10 mouse cellular contexts compared by ENCODE assay signal in genomic region chr9:123716301-123716700, GRCm38 (mm10). TPM values are rescaled to one million over a fixed set of nuclear protein-coding genes. Genes with fewer than 3 reads are reported as not detected.
DNase-seq lines count a peak whose midpoint lies in the region; ATAC-seq lines count a peak whose summit lies in the region.
"Had no signal": no experiment of that assay in that cellular context is flagged by ENCODE, and none has a peak within 500 bp of the region (broad histone marks: within the 10 kb centered on the region; RNA-seq: fewer than 3 reads in every experiment).

No protein-coding gene starts in this region.

- peak overlapping the region; percentile 75 for H3K4me2 ChIP-seq in heart, embryonic 13.5 days
- H3K4me2 ChIP-seq in embryonic facial prominence, embryonic 15.5 days (replicated peaks): peak overlapping the region; percentile 63
- peak overlapping the region; percentile 42 for H3K4me2 ChIP-seq in limb, embryonic 15.5 days

- peaks cover 7% of the 10 kb centered on the region for H3K4me1 ChIP-seq in heart, embryonic 13.5 days
- peaks cover 6% of the 10 kb centered on the region for H3K4me1 ChIP-seq in embryonic facial prominence, embryonic 15.5 days
- peaks cover 5% of the 10 kb centered on the region; the same call in 1 of the 2 replicates for H3K4me1 ChIP-seq in limb, embryonic 15.5 days

- H3K4me3 ChIP-seq in heart, embryonic 13.5 days: peak overlapping the region; percentile 92
- H3K4me3 ChIP-seq in embryonic facial prominence, embryonic 15.5 days (replicated peaks): peak overlapping the region; percentile 6; the same call in 1 of the 2 replicates
- H3K4me3 ChIP-seq in limb, embryonic 15.5 days: peak overlapping the region; percentile 76; the same call in 1 of the 2 replicates

- no peaks in the 10 kb centered on the region for H3K9me3 ChIP-seq in heart, embryonic 13.5 days
- no peaks in the 10 kb centered on the region for H3K9me3 ChIP-seq in embryonic facial prominence, embryonic 15.5 days (replicated peaks)
- no peaks in the 10 kb centered on the region for H3K9me3 ChIP-seq in limb, embryonic 15.5 days

- WGBS in heart, embryonic 13.5 days: 67% methylated on average over 3 of the region's 3 CpGs
- WGBS in embryonic facial prominence, embryonic 15.5 days: 64% methylated on average over 3 of the region's 3 CpGs
- WGBS in limb, embryonic 15.5 days: 35% methylated on average over 3 of the region's 3 CpGs

- H3K27me3 ChIP-seq in heart, embryonic 13.5 days (replicated peaks): peaks cover 4% of the 10 kb centered on the region
- H3K27me3 ChIP-seq in embryonic facial prominence, embryonic 15.5 days: no peaks in the 10 kb centered on the region
- H3K27me3 ChIP-seq in limb, embryonic 15.5 days: no peaks in the 10 kb centered on the region

- DNase-seq in heart, adult 9 months (ENCODE audit: low spot score in 2 of 2): no peak
- DNase-seq in 3T3-L1 (ENCODE audit: low read depth, low spot score): peak; percentile 15
- DNase-seq in embryo, embryonic 9.5 days (ENCODE audit: extremely low spot score): no peak
- DNase-seq in embryo, embryonic 10 days (ENCODE audit: low spot score): no peak
- no peak for DNase-seq in natural killer cell, adult 2 months (ENCODE audit: low spot score in 2 of 2)
- DNase-seq: cerebellum, adult 8-10 months had no signal

- H3K9ac ChIP-seq in heart, embryonic 13.5 days: peak overlapping the region; percentile 91; the same call in 1 of the 2 replicates
- H3K9ac ChIP-seq in embryonic facial prominence, embryonic 15.5 days: no peak overlapping the region
- H3K9ac ChIP-seq in limb, embryonic 15.5 days: no peak overlapping the region

- H3K27ac ChIP-seq in heart, embryonic 13.5 days (replicated peaks): no peak overlapping the region
- H3K27ac ChIP-seq in embryonic facial prominence, embryonic 15.5 days (replicated peaks): no peak overlapping the region
- H3K27ac ChIP-seq in limb, embryonic 15.5 days: no peak overlapping the region

- peaks cover 9% of the 10 kb centered on the region for H3K36me3 ChIP-seq in heart, embryonic 13.5 days
- H3K36me3 ChIP-seq in embryonic facial prominence, embryonic 15.5 days: 0 out of 2 replicates have a peak, but pooled peaks cover 3% of the 10 kb centered on the region
- H3K36me3 ChIP-seq in limb, embryonic 15.5 days: peaks cover 11% of the 10 kb centered on the region; the same call in 1 of the 2 replicates

- ATAC-seq in heart, embryonic 13.5 days (ENCODE audit: extremely low read depth, insufficient number of reproducible peaks, low FRiP score, low TSS enrichment): no peak
- ATAC-seq in embryonic facial prominence, embryonic 15.5 days (ENCODE audit: insufficient number of reproducible peaks, low FRiP score, low TSS enrichment, low read depth): no peak
- ATAC-seq in limb, embryonic 15.5 days (ENCODE audit: insufficient number of reproducible peaks, low FRiP score, low TSS enrichment, low read depth): no peak

RNA-seq across cellular contexts. Expression of gene Lztfl1, which starts 1.2 kb away (rescaled TPM):
- 29.3 and 29.7 TPM in 2 replicates for polyA plus RNA-seq in heart, embryonic 13.5 days (2015; fragmentation: Nextera tagmentation; extraction: Ambion mirVana)
- polyA plus RNA-seq in embryonic facial prominence, embryonic 15.5 days (2015; fragmentation: Nextera tagmentation; extraction: Ambion mirVana): 60.6 and 71.8 TPM in 2 replicates
- polyA plus RNA-seq in limb, embryonic 15.5 days (2015; fragmentation: Nextera tagmentation; extraction: Ambion mirVana): 63.1 and 69.1 TPM in 2 replicates

RNA-seq across cellular contexts. Expression of gene Slc6a20a, which starts 37.6 kb away (rescaled TPM):
- 0.10 TPM in 1 of 2 replicates, not detected in the other for polyA plus RNA-seq in heart, embryonic 13.5 days (2015; fragmentation: Nextera tagmentation; extraction: Ambion mirVana)
- 0.34 and 0.95 TPM in 2 replicates for polyA plus RNA-seq in embryonic facial prominence, embryonic 15.5 days (2015; fragmentation: Nextera tagmentation; extraction: Ambion mirVana)
- 0.17 TPM in 1 of 2 replicates, not detected in the other for polyA plus RNA-seq in limb, embryonic 15.5 days (2015; fragmentation: Nextera tagmentation; extraction: Ambion mirVana)
- polyA plus RNA-seq: limb, embryonic 11.5 days had no signal

RNA-seq across cellular contexts. Expression of gene Ccr9, which starts 38.1 kb away (rescaled TPM):
- 0.10 and 0.15 TPM in 2 replicates for polyA plus RNA-seq in heart, embryonic 13.5 days (2015; fragmentation: Nextera tagmentation; extraction: Ambion mirVana)
- 0.13 and 0.17 TPM in 2 replicates for polyA plus RNA-seq in embryonic facial prominence, embryonic 15.5 days (2015; fragmentation: Nextera tagmentation; extraction: Ambion mirVana)
- polyA plus RNA-seq in limb, embryonic 15.5 days (2015; fragmentation: Nextera tagmentation; extraction: Ambion mirVana): 0.24 and 0.27 TPM in 2 replicates

Comparison
In these comparisons a context has a peak if more than half of its experiments do, and no peak if none do; other contexts are left out.
1. H3K4me3 ChIP-seq: peak in every context shown above with its lines; median percentile 92 in heart, embryonic 13.5 days; 76 in limb, embryonic 15.5 days; 6 in embryonic facial prominence, embryonic 15.5 days.